Mouse (Mus musculus): ENCODE data around the gene Hs6st3.
A peak's percentile ranks its signal among the peaks of the same experiment; 100 is the strongest.

The Hs6st3 gene

GRCm38 (mm10) chr14:119137906-119138785 is at the start of gene Hs6st3:
Gene Hs6st3, plus strand, starts transcription at chr14:119138341.
- DNase-seq, result no peak

GRCm38 (mm10) chr14:119098851-119099569 is 39.1 kb upstream of the Hs6st3 start, which contains the start of gene Uggt2:
Gene Uggt2, minus strand, starts transcription at chr14:119099430.
- DNase-seq, result peak; percentile 45 to 64

GRCm38 (mm10) chr14:119099570-119099891 is 38.6 kb upstream of the Hs6st3 start:
- DNase-seq, result no peak

- no peak for DNase-seq
Observed at GRCm38 (mm10) chr14:119107591-119107990, 30.6 kb upstream of the Hs6st3 start.

- no peak for DNase-seq
Observed at GRCm38 (mm10) chr14:119108776-119109301, 29.3 kb upstream of the Hs6st3 start.

GRCm38 (mm10) chr14:119109776-119110218 is 28.3 kb upstream of the Hs6st3 start:
- no peak for DNase-seq

GRCm38 (mm10) chr14:119112558-119112957 is 25.6 kb upstream of the Hs6st3 start:
- DNase-seq, result no peak

GRCm38 (mm10) chr14:119123582-119123981 is 14.6 kb upstream of the Hs6st3 start:
- DNase-seq, result no peak

GRCm38 (mm10) chr14:119124061-119124460 is 14.1 kb upstream of the Hs6st3 start:
- no peak for DNase-seq

- no peak for DNase-seq
Observed at GRCm38 (mm10) chr14:119125840-119126239, 12.3 kb upstream of the Hs6st3 start.

- no peak for DNase-seq
Observed at GRCm38 (mm10) chr14:119127330-119127729, 10.8 kb upstream of the Hs6st3 start.

GRCm38 (mm10) chr14:119137512-119137905 is 632 bp upstream of the Hs6st3 start:
- peak; percentile 28 to 48 for DNase-seq

- DNase-seq, result no peak
Observed at GRCm38 (mm10) chr14:119138786-119139100, 602 bp downstream of the Hs6st3 start.

GRCm38 (mm10) chr14:119139381-119139950 is 1.3 kb downstream of the Hs6st3 start:
- no peak for DNase-seq

- DNase-seq, result no peak
Observed at GRCm38 (mm10) chr14:119153088-119153487, 14.9 kb downstream of the Hs6st3 start.

- no peak for DNase-seq
Observed at GRCm38 (mm10) chr14:119193905-119194304, 55.8 kb downstream of the Hs6st3 start.

GRCm38 (mm10) chr14:119203508-119203907 is 65.4 kb downstream of the Hs6st3 start:
- DNase-seq, result no peak

- DNase-seq, result no peak
Observed at GRCm38 (mm10) chr14:119215576-119216309, 77.6 kb downstream of the Hs6st3 start.

GRCm38 (mm10) chr14:119227709-119228338 is 89.7 kb downstream of the Hs6st3 start:
- no peak for DNase-seq

- DNase-seq, result no peak
Observed at GRCm38 (mm10) chr14:119233598-119233997, 95.5 kb downstream of the Hs6st3 start.

- DNase-seq, result no peak
Observed at GRCm38 (mm10) chr14:119247131-119247530, 109.0 kb downstream of the Hs6st3 start.

- no peak for DNase-seq
Observed at GRCm38 (mm10) chr14:119248001-119248607, 110.0 kb downstream of the Hs6st3 start.

Data from lung, adult 18-20 months (tissue).